Mouse (Mus musculus) heart, embryonic 16.5 days (tissue): Measurements from ENCODE around the gene Ccdc151. TPM values are rescaled to one million over a fixed set of nuclear protein-coding genes. Genes with fewer than 3 reads are reported as not detected.

Source experiments
- ATAC-seq: fragments of 200-750 bp; cut with Nextera tagmentation; replicated peaks from 2 replicates; pipeline ENCODE4 v1.8.0; 2017; ENCODE audit warnings: moderate number of reproducible peaks; ENCODE audit not compliant: insufficient read depth, low FRiP score; ENCODE audit errors: extremely low read depth
- H3K27ac ChIP-seq: fragments of 300-500 bp; sonication (generic); 2 replicates; pipeline ENCODE4 v1.5.1; 2014; ENCODE audit warnings: mild to moderate bottlenecking, low read length, control low read depth, moderate library complexity
- H3K27me3 ChIP-seq: fragments of 300-500 bp; sonication (generic); 2 replicates; pipeline ENCODE4 v1.6.1; 2014; ENCODE audit warnings: low read length, mixed read lengths; ENCODE audit not compliant: control insufficient read depth, insufficient read depth
- H3K36me3 ChIP-seq: fragments of 300-500 bp; sonication (generic); 2 replicates; pipeline ENCODE4 v1.6.1; 2014; ENCODE audit not compliant: control insufficient read depth, insufficient read depth
- H3K4me1 ChIP-seq: fragments of 300-500 bp; sonication (generic); 2 replicates; pipeline ENCODE4 v1.6.1; 2014; ENCODE audit warnings: low read length, mixed read lengths; ENCODE audit not compliant: control insufficient read depth, insufficient read depth
- H3K4me2 ChIP-seq: fragments of 300-500 bp; sonication (generic); 2 replicates; pipeline ENCODE4 v1.6.1; 2014; ENCODE audit warnings: low read depth, mild to moderate bottlenecking, control low read depth, low read length
- H3K4me3 ChIP-seq: fragments of 300-500 bp; sonication (generic); 2 replicates; pipeline ENCODE4 v1.5.1; 2014; ENCODE audit warnings: mild to moderate bottlenecking, control low read depth, low read length
- H3K9ac ChIP-seq: fragments of 300-500 bp; sonication (generic); 2 replicates; pipeline ENCODE4 v1.6.1; 2014; ENCODE audit warnings: low read length, control low read depth
- H3K9me3 ChIP-seq: fragments of 300-500 bp; sonication (generic); replicated peaks from 2 replicates; pipeline ENCODE4 v1.6.1; 2016; ENCODE audit warnings: low read length; ENCODE audit not compliant: control insufficient read depth
- WGBS: fragments of 180-500 bp; shearing (Covaris S2); extraction: QIAGEN DNeasy Blood & Tissue Kit; methylation state at CpG from one replicate; pipeline ENCODE4 v1.1.7; 2014; 5-methylcytosine and 5-hydroxymethylcytosine counted together
- polyA plus RNA-seq: library from polyadenylated mRNA; unstranded; fragments of >200 nt; fragmentation: Nextera tagmentation; extraction: Ambion mirVana; gene quantifications from 2 replicates; pipeline ENCODE4 v1.2.1, GENCODE M21; 2015

Ccdc151 gene
- polyA plus RNA-seq, 1 experiment from 2014 or later, result 0.45 TPM

GRCm38 (mm10) chr9:21987592-21988342 is 14.7 kb downstream of the Ccdc151 start:
- H3K9ac ChIP-seq, result no peak overlapping the region
- H3K27ac ChIP-seq, result no peak overlapping the region
- no peak for ATAC-seq
- H3K27me3 ChIP-seq, result peaks cover 70% of the 10 kb centered on the region
- H3K36me3 ChIP-seq, result no peaks in the 10 kb centered on the region
- H3K4me2 ChIP-seq, result peak overlapping the region; percentile 75; the same call in 1 of the 2 replicates
- peaks cover 13% of the 10 kb centered on the region for H3K4me1 ChIP-seq
- peak overlapping the region; percentile 56 for H3K4me3 ChIP-seq
- no peaks in the 10 kb centered on the region for H3K9me3 ChIP-seq
- WGBS, result 6% methylated on average over 36 of the region's 36 CpGs

GRCm38 (mm10) chr9:21983911-21984310 is 18.5 kb downstream of the Ccdc151 start:
- H3K9me3 ChIP-seq, result no peaks in the 10 kb centered on the region
- H3K4me3 ChIP-seq, result no peak overlapping the region
- ATAC-seq, result no peak
- no peak overlapping the region for H3K27ac ChIP-seq
- H3K4me1 ChIP-seq, result peaks cover 5% of the 10 kb centered on the region
- no peak overlapping the region for H3K4me2 ChIP-seq
- peaks cover 46% of the 10 kb centered on the region for H3K27me3 ChIP-seq
- H3K9ac ChIP-seq, result no peak overlapping the region
- H3K36me3 ChIP-seq, result no peaks in the 10 kb centered on the region
- 26% methylated on average over 3 of the region's 3 CpGs for WGBS

- Histone ChIP-seq H3K4me1 (no peaks in the 10 kb centered on the region), H3K36me3 (no peaks in the 10 kb centered on the region), H3K9me3 (no peaks in the 10 kb centered on the region), H3K4me2 (no peak overlapping the region), H3K27me3 (peaks cover 16% of the 10 kb centered on the region), H3K27ac (no peak overlapping the region), H3K9ac (no peak overlapping the region), H3K4me3 (no peak overlapping the region)
- no peak for ATAC-seq
- 81% methylated on average over 4 of the region's 4 CpGs for WGBS
Observed at GRCm38 (mm10) chr9:21978398-21979128, 23.9 kb downstream of the Ccdc151 start.

- Histone ChIP-seq H3K9ac (no peak overlapping the region), H3K27ac (no peak overlapping the region), H3K4me3 (no peak overlapping the region), H3K27me3 (peaks cover 15% of the 10 kb centered on the region), H3K4me1 (no peaks in the 10 kb centered on the region), H3K4me2 (no peak overlapping the region), H3K9me3 (no peaks in the 10 kb centered on the region), H3K36me3 (no peaks in the 10 kb centered on the region)
- no peak for ATAC-seq
- WGBS, result 29% methylated on average over 2 of the region's 2 CpGs
Observed at GRCm38 (mm10) chr9:21977972-21978371, 24.5 kb downstream of the Ccdc151 start.

- ATAC-seq, result no peak
- no peak overlapping the region for H3K4me3 ChIP-seq
- H3K27me3 ChIP-seq, result peaks cover 12% of the 10 kb centered on the region
- H3K4me2 ChIP-seq, result no peak overlapping the region
- WGBS, result 77% methylated on average over 5 of the region's 5 CpGs
- H3K36me3 ChIP-seq, result no peaks in the 10 kb centered on the region
- no peaks in the 10 kb centered on the region for H3K4me1 ChIP-seq
- no peak overlapping the region for H3K27ac ChIP-seq
- H3K9me3 ChIP-seq, result no peaks in the 10 kb centered on the region
- H3K9ac ChIP-seq, result no peak overlapping the region
Observed at GRCm38 (mm10) chr9:21977331-21977730, 25.1 kb downstream of the Ccdc151 start.

GRCm38 (mm10) chr9:21976626-21977175 is 25.7 kb downstream of the Ccdc151 start:
- no peaks in the 10 kb centered on the region for H3K36me3 ChIP-seq
- H3K27me3 ChIP-seq, result peaks cover 12% of the 10 kb centered on the region
- 70% methylated on average over 10 of the region's 10 CpGs for WGBS
- H3K4me2 ChIP-seq, result no peak overlapping the region
- H3K4me1 ChIP-seq, result no peaks in the 10 kb centered on the region
- H3K4me3 ChIP-seq, result no peak overlapping the region
- no peak overlapping the region for H3K27ac ChIP-seq
- no peak overlapping the region for H3K9ac ChIP-seq
- no peak for ATAC-seq
- no peaks in the 10 kb centered on the region for H3K9me3 ChIP-seq

GRCm38 (mm10) chr9:21969304-21969703 is 33.1 kb downstream of the Ccdc151 start:
- WGBS, result 80% methylated on average over 4 of the region's 4 CpGs
- ATAC-seq, result no peak

GRCm38 (mm10) chr9:21968883-21969282 is 33.6 kb downstream of the Ccdc151 start:
- Histone ChIP-seq H3K27ac (no peak overlapping the region), H3K4me1 (no peaks in the 10 kb centered on the region; the same call in 1 of the 2 replicates), H3K9me3 (no peaks in the 10 kb centered on the region), H3K9ac (no peak overlapping the region), H3K4me3 (no peak overlapping the region), H3K36me3 (no peaks in the 10 kb centered on the region), H3K27me3 (no peaks in the 10 kb centered on the region), H3K4me2 (no peak overlapping the region)
- WGBS, result 59% methylated on average over 6 of the region's 6 CpGs
- ATAC-seq, result no peak

More at GRCm38 (mm10) chr9:21969304-21969703, 33.1 kb downstream of the Ccdc151 start:
- Histone ChIP-seq H3K27me3 (no peaks in the 10 kb centered on the region), H3K27ac (no peak overlapping the region), H3K9me3 (no peaks in the 10 kb centered on the region), H3K36me3 (no peaks in the 10 kb centered on the region), H3K4me1 (no peaks in the 10 kb centered on the region), H3K4me2 (no peak overlapping the region), H3K9ac (no peak overlapping the region), H3K4me3 (no peak overlapping the region)

GRCm38 (mm10) chr9:21963417-21963816 is 39.0 kb downstream of the Ccdc151 start, which contains the start of gene Epor:
Gene Epor (minus strand): TSS chr9:21963506.
- H3K27ac ChIP-seq, result no peak within 1 kb of the TSS
- 9% methylated on average over 8 of the region's 8 CpGs for WGBS
- ATAC-seq, result peak; percentile 61; the same call in 1 of the 2 replicates

More at GRCm38 (mm10) chr9:21963417-21963816, 39.0 kb downstream of the Ccdc151 start, which contains the start of gene Epor:
- no peaks in the 10 kb centered on the region for H3K36me3 ChIP-seq
- H3K4me1 ChIP-seq, result peaks cover 29% of the 10 kb centered on the region
- peak within 1 kb of the TSS; percentile 51 for H3K4me3 ChIP-seq
- H3K27me3 ChIP-seq, result peaks cover 24% of the 10 kb centered on the region
- H3K9me3 ChIP-seq, result no peaks in the 10 kb centered on the region
- peak within 1 kb of the TSS; percentile 55 for H3K9ac ChIP-seq
- H3K4me2 ChIP-seq, result peak within 1 kb of the TSS; percentile 77
